Mouse (Mus musculus) adrenal gland, postnatal 4 days (tissue): ENCODE measurements around the gene Tmem245. TPM values are rescaled to one million over a fixed set of nuclear protein-coding genes. Genes with fewer than 3 reads are reported as not detected.

Experiments
- DNase-seq, 2 experiments: peaks; one replicate each; pipeline ENCODE4 v3.0.0; 2021 to 2022; ENCODE audit warnings: low spot score in 2 of 2, mixed read lengths in 2 of 2
- total RNA-seq, 2 experiments: library from RNA; stranded (reverse); gene quantifications; 2 replicates each; pipeline ENCODE4 v1.2.3; 2021

The Tmem245 gene
- total RNA-seq, 2 experiments from 2014 or later: 40.9 to 43.7 TPM

DNA sequence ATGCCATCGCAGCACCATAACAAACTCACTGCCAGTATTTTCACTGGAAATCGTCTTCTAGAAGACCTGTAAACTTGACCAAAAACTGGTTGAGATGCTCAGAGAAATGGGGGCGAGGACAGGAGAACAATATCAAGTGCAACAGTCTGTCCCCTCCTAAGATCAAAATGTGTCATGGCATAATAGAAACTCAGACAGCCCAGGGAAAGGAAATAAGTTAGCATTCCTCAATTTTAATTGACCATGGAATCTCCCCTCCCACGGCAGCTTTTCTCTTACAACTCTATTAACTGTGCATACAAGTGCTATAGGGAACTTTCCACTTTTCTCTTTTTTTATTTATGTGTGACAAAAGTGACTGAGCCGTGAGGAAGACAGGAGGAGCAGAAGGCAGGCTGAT is 79.5 kb downstream of the Tmem245 start:
- no peak for DNase-seq

- no peak for DNase-seq
These were observed 81.3 kb downstream of the Tmem245 start for GRCm38 (mm10) chr4:56865971-56866370.

DNA sequence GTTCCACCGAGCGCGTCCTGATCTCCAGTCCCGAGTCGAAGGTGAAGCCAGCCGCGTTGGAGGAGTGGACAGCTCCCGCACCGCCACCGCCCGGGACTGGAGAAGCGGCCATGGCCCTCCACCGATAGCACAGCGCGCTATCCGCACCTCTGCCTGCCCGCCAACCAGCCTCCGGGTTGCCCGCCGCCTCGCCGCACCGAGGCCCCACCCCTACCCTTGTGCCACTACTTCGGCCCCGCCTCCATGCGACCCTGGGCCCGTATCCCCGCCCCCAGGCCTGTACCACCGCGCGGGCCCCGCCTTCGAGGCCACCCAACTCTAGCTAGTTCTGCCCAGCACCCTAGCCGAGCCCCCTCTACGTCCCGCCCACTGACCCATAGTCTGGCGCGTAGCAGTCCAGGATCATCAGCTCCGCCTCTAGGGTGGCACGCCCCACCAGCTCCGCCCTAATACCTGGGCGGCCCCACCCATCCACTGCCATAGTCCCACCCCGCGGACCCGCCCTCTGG is 82.2 kb downstream of the Tmem245 start, which contains the start of gene Ctnnal1:
Gene Ctnnal1, minus strand, starts transcription at position 186 of the 509 bp plus-strand sequence.
- DNase-seq: peak; percentile 88 to 89

GRCm38 (mm10) chr4:56864417-56865001 is 82.7 kb downstream of the Tmem245 start:
- peak in 1 of 2 experiments; percentile 13 for DNase-seq

GRCm38 (mm10) chr4:56864016-56864415 is 83.2 kb downstream of the Tmem245 start:
- DNase-seq: no peak

GRCm38 (mm10) chr4:56861551-56861950 is 85.7 kb downstream of the Tmem245 start:
- no peak for DNase-seq

DNA sequence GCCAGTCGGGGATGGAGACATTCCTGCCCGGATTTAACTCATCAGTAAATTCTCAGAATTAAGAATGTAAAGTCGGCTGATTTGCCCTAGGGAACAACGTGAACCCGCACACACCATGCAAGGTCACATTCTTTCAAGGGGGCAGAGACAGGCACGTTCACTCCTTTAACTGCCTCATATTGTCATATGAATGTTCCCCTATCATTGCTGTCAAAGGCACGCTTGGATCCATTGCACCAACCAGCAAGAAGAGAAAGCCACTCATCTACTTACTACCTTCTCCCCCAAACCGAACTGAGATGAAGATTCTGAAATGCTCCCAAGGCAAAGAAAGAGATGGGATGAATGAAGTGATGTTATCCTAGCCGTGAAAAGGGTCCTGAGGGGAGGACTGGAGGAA is 88.5 kb downstream of the Tmem245 start:
- DNase-seq: no peak

DNA sequence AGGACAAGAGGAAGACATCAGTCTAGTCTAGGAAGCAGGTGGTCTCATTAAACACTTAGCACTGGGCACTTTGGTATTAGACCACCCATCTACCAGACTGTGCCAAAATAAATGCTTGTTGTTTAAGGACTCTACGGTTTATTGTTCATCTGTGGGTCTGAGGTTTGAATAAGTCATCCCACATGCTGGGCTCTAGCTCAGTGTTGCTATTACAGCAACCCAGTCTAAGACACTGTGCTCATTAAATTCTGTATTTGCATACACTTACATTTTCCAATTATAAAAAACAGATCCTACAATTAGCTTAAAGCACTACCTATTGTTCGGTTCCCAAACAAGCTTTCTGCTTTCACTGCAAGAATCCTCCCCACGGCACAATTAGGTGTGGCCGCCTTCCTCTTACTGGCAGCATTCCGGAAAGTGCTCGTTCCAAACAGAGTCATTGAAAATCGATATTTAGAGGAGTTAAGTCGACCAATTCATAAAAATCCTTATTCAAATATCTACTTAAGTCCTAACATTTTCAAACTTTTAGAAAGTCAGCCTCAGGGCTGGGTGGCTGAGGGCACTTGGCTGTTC is 90.8 kb downstream of the Tmem245 start:
- DNase-seq: no peak

DNA sequence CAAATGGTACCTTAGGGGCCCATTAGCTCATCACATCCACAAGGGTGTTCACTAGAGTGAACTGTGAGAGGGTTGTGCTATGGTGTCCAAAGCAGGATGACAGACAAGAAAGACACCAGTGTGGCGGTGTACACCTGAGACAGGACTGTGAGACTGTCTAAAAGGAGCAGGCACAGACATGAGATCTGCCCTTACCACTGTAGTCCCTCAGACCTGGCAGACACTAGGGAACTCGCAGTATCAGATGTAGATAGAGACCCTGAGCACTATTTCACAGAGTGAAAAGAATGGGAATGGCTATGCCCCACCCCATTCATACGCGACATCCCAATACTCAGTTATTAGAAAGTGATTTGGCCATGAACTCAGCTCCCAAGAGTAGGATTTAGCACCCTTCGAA is 91.3 kb downstream of the Tmem245 start:
- DNase-seq: no peak

DNA sequence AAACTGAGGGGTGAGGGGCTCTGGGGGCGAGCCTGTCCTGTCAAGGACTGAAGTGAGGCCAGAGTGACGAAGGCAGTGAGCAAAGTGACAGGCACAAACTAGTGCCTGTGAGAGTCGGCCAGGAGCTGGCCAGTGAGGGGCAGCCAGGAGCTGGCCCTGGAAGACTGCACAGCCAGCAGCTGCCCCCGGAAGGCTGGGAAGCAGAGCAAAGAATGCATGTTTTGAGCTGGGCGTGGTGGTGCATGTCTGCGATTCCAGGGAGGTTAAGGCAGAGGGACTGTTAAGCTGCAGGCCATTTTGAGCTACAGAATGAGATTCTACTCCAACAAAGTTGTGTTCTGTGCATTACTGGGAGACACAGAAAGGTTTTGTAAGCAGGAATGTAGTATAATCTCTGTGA is 96.5 kb downstream of the Tmem245 start:
- DNase-seq: no peak

DNA sequence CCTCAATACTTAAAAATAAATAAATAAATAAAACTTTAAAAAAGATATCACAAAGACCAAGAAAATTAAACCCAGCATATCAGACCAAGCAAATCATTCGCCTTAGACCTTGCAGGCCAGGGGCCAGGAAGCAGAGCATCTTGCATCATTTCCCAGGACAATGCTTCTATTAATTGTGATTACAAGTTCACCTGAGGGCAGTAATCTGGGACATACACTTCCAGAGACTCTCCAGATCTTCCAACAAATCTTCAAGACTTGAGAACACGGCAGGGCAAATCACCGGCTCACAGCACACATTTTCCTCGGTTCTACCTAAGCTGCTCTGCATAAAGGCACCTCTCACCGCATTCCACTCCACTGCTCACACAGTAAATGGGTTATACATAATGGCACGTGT is 99.2 kb downstream of the Tmem245 start:
- no peak for DNase-seq

GRCm38 (mm10) chr4:56847400-56847799 is 99.8 kb downstream of the Tmem245 start:
- DNase-seq: no peak

- no peak for DNase-seq
These were observed 101.2 kb downstream of the Tmem245 start for GRCm38 (mm10) chr4:56845896-56846533.

DNA sequence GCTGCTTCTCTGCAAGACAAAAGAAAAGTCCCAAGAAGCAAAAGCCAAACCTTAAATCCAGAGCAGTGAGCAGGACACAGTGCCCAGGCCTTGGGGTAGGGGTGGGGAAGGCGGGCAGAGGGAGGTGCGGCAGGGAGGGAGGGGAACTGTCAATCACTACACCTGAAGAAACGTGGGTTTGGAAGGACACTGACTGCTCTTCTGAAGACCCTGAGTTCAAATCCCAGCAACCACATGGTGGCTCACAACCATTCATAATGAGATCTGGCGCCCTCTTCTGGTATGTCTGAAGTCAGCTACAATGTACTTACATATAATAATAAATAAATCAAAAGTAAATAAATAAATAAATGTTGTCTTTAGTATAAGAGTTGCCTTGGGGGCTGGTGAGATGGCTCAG is 102.3 kb downstream of the Tmem245 start:
- no peak for DNase-seq

GRCm38 (mm10) chr4:56843963-56844362 is 103.3 kb downstream of the Tmem245 start:
- no peak for DNase-seq

GRCm38 (mm10) chr4:56842501-56842900 is 104.7 kb downstream of the Tmem245 start:
- DNase-seq: no peak

GRCm38 (mm10) chr4:56840297-56840696 is 106.9 kb downstream of the Tmem245 start:
- DNase-seq: no peak

- no peak for DNase-seq
These were observed 109.6 kb downstream of the Tmem245 start for GRCm38 (mm10) chr4:56837661-56838060.

DNA sequence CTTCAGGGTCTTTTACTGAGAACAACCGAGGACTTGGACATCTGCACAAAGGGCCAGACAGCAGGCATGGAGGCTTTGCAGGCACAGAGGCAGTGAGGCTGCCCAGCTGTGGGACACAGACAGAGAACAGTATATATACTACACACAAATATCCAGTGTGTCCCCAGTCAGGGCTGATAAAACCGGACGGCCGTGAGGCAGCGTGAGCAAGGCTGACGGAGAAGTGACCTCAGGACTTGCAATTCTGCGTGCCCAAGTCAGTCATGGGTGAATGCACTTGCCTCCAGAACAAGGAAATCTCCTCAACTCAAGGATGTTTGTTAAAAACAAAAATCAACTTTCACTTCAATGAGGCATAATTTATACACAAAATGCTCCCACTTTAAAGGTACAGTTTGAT is 115.2 kb downstream of the Tmem245 start:
- no peak for DNase-seq

DNA sequence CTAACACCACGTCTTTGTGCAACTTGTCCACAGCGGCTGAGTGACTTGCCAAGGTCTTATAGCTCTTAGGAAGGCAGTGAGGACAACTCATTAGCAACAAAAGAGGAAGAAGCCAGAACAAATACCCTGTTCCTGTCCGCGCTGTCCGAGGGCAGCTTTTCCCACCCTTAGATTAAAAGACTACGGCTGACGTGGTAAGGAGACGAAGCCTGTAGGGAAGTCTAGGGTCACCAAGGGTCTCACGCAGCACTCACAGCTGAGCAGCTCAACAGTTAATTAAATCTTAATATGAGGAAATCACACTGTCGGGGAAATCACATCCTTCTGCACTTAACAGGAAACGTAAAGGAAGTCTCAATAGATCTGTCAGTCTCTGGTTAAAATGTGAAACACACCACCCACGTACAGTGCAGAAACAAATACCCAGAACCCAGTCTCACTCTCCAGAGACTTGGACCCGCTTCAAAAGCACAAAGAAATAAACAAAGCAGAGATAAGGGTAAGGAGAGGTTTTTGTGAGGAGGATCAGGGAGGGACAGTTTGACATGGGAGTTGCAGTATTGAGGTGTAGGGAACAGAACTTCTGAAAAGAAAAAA is 116.1 kb downstream of the Tmem245 start:
- no peak for DNase-seq

GRCm38 (mm10) chr4:56829511-56829921 is 117.7 kb downstream of the Tmem245 start:
- DNase-seq: no peak

- no peak for DNase-seq
These were observed 118.3 kb downstream of the Tmem245 start for GRCm38 (mm10) chr4:56828932-56829331.
